Mouse (Mus musculus): ENCODE results near the gene Dnajb8.

GRCm38 (mm10) chr6:88194053-88194977 is 27.8 kb upstream of the Dnajb8 start:
- no peak for TF ChIP-seq CTCF (IDR thresholded peaks at IDR 0.05; ENCODE audit: borderline replicate concordance, extremely low read depth, insufficient read depth, insufficient read length)
- TF ChIP-seq POLR2A (IDR thresholded peaks at IDR 0.05; ENCODE audit: borderline replicate concordance, extremely low read depth, insufficient read depth, insufficient read length, poor library complexity, severe bottlenecking) = no peak

Data from brain, embryonic 14.5 days (tissue).